16 mouse cellular contexts compared by ENCODE assay signal in genomic region chr4:95001043-95001775, GRCm38 (mm10). TPM values are rescaled to one million over a fixed set of nuclear protein-coding genes. Genes with fewer than 3 reads are reported as not detected.
DNase-seq lines count a peak whose midpoint lies in the region; ATAC-seq and TF ChIP-seq lines count a peak whose summit lies in the region.
"Had no signal": no experiment of that assay in that cellular context is flagged by ENCODE, and none has a peak within 500 bp of the region (broad histone marks: within the 10 kb centered on the region; RNA-seq: fewer than 3 reads in every experiment).

No protein-coding gene starts in this region.

- H3K79me2 ChIP-seq in CH12.LX (replicated peaks; ENCODE audit: control insufficient read depth, extremely low read depth, insufficient read depth, poor library complexity, severe bottlenecking): no peaks in the 10 kb centered on the region

- no peak for TF ChIP-seq EP300 in CH12.LX (IDR thresholded peaks at IDR 0.05; ENCODE audit: low read length)

- no peak overlapping the region for H3K27ac ChIP-seq in lung, embryonic 14.5 days (ENCODE audit: low read depth)
- no peak overlapping the region for H3K27ac ChIP-seq in CH12.LX (ENCODE audit: insufficient read depth, low read depth)
- H3K27ac ChIP-seq in embryonic fibroblast, embryonic 13.5 days (ENCODE audit: insufficient read depth, low read length): peak overlapping the region; percentile 32; the same call in 1 of the 2 replicates
- H3K27ac ChIP-seq: embryonic facial prominence, embryonic 15.5 days; hindbrain, embryonic 13.5 days; intestine, embryonic 15.5 days; stomach, postnatal 0 days had no signal

- H3K4me3 ChIP-seq in lung, embryonic 14.5 days (ENCODE audit: low read depth, low read length): no peak overlapping the region
- H3K4me3 ChIP-seq in CH12.LX (replicated peaks in 1 of 3; ENCODE audit: low read depth in 2 of 3, low read length in 2 of 3, poor library complexity in 1 of 3): no peak overlapping the region
- no peak overlapping the region for H3K4me3 ChIP-seq in embryonic fibroblast, embryonic 13.5 days (ENCODE audit: insufficient read depth, low read length)
- H3K4me3 ChIP-seq: embryonic facial prominence, embryonic 15.5 days; hindbrain, embryonic 13.5 days; intestine, embryonic 15.5 days had no signal

- dilution Hi-C loops in CH12.LX (cut with MboI; ENCODE audit: extremely low pct_ligation_motif_present, extremely low pct_unique_long_range_greater_than_20kb, low sequenced_read_pairs): no loop called here

- no peaks in the 10 kb centered on the region for H3K4me1 ChIP-seq in lung, embryonic 14.5 days (ENCODE audit: insufficient read depth)
- H3K4me1 ChIP-seq in CH12.LX (ENCODE audit: control insufficient read depth in 1 of 2, insufficient read depth in 2 of 2): peaks cover 5 to 32% of the 10 kb centered on the region in 2 experiments
- peaks cover 13% of the 10 kb centered on the region for H3K4me1 ChIP-seq in embryonic fibroblast, embryonic 13.5 days (ENCODE audit: control insufficient read depth, insufficient read depth, low read length)
- H3K4me1 ChIP-seq: embryonic facial prominence, embryonic 15.5 days; hindbrain, embryonic 13.5 days; intestine, embryonic 15.5 days had no signal

- in situ Hi-C loops in CH12.LX (cut with MboI; ENCODE audit: low pct_ligation_motif_present, low pct_unique_long_range_greater_than_20kb, low sequenced_read_pairs): loop anchor here (25.0 kb wide), 1 partner anchor 736 kb away; no protein-coding TSS in a partner anchor

- 50% methylated on average over 6 of the region's 6 CpGs for whole genome bisulfite sequencing in lung, embryonic 14.5 days

- H3K9me3 ChIP-seq in lung, embryonic 14.5 days (ENCODE audit: low read depth, low read length): no peaks in the 10 kb centered on the region
- peaks cover 6% of the 10 kb centered on the region for H3K9me3 ChIP-seq in CH12.LX (replicated peaks; ENCODE audit: low read length)
- H3K9me3 ChIP-seq: embryonic facial prominence, embryonic 15.5 days; hindbrain, embryonic 13.5 days; intestine, embryonic 15.5 days had no signal

- no peak for TF ChIP-seq POLR2A in CH12.LX (IDR thresholded peaks at IDR 0.05; ENCODE audit: low read depth, low read length)
- no peak for TF ChIP-seq POLR2A in embryonic fibroblast, embryonic 13.5 days (IDR thresholded peaks at IDR 0.05; ENCODE audit: low read depth, low read length)

- TF ChIP-seq RAD21 in CH12.LX (IDR thresholded peaks at IDR 0.05; ENCODE audit: low read depth, low read length): no peak

- peak; percentile 51 to 75 for DNase-seq in adrenal gland, adult (ENCODE audit: inconsistent age in 2 of 2, low spot score in 1 of 2)
- no peak for DNase-seq in adrenal gland, adult 18-20 months (ENCODE audit: low spot score in 2 of 2)
- DNase-seq in lung, embryonic 14.5 days: no peak
- no peak for DNase-seq in lung, postnatal 10 days
- no peak for DNase-seq in CH12.LX (ENCODE audit: extremely low read depth)
- no peak for DNase-seq in kidney, postnatal 4 days
- DNase-seq: cerebellum, postnatal 10 days; embryo, embryonic 11 days; gastrocnemius, postnatal 25 days; midbrain, embryonic 14.5 days had no signal

- H3K9ac ChIP-seq in lung, embryonic 14.5 days: no peak overlapping the region
- H3K9ac ChIP-seq in CH12.LX (ENCODE audit: insufficient read depth, low read depth): no peak overlapping the region
- H3K9ac ChIP-seq: embryonic facial prominence, embryonic 15.5 days; hindbrain, embryonic 13.5 days; intestine, embryonic 15.5 days had no signal

- TF ChIP-seq CTCF in lung, embryonic 14.5 days (IDR thresholded peaks at IDR 0.05; ENCODE audit: low read depth): no peak
- no peak for TF ChIP-seq CTCF in CH12.LX (conservative IDR thresholded peaks at IDR 0.05 in 1 of 2, IDR thresholded peaks at IDR 0.05 in 1 of 2; ENCODE audit: low read depth in 2 of 2, low read length in 2 of 2)
- TF ChIP-seq CTCF in embryonic fibroblast, embryonic 13.5 days (IDR thresholded peaks at IDR 0.05; ENCODE audit: borderline replicate concordance, insufficient read depth, low read length): no peak

- 0 out of 2 replicates have a peak, but pooled peaks have one; percentile 35 for ATAC-seq in lung, embryonic 14.5 days (ENCODE audit: insufficient read depth)
- no peak for ATAC-seq in inflammation-experienced regulatory T-cells, adult 6 months
- ATAC-seq: intestine, embryonic 15.5 days had no signal

- no peaks in the 10 kb centered on the region for H3K27me3 ChIP-seq in lung, embryonic 14.5 days (ENCODE audit: insufficient read depth, low read length)
- H3K27me3 ChIP-seq in CH12.LX (replicated peaks): no peaks in the 10 kb centered on the region
- H3K27me3 ChIP-seq: embryonic facial prominence, embryonic 15.5 days; intestine, embryonic 15.5 days had no signal

- H3K4me2 ChIP-seq in lung, embryonic 14.5 days: no peak overlapping the region
- H3K4me2 ChIP-seq in CH12.LX (ENCODE audit: insufficient read depth, low read depth, poor library complexity, severe bottlenecking): no peak overlapping the region
- H3K4me2 ChIP-seq: embryonic facial prominence, embryonic 15.5 days; hindbrain, embryonic 13.5 days; intestine, embryonic 15.5 days had no signal

- H3K36me3 ChIP-seq in lung, embryonic 14.5 days (ENCODE audit: insufficient read depth): no peaks in the 10 kb centered on the region
- H3K36me3 ChIP-seq in CH12.LX (replicated peaks in 1 of 2; ENCODE audit: control insufficient read depth in 1 of 2, insufficient read depth in 1 of 2, low read length in 1 of 2): no peaks in the 10 kb centered on the region
- H3K36me3 ChIP-seq: embryonic facial prominence, embryonic 15.5 days; hindbrain, embryonic 13.5 days; intestine, embryonic 15.5 days had no signal

TF ChIP-seq in CH12.LX, 34 proteins besides CTCF, POLR2A, EP300 and RAD21:
- TF ChIP-seq ETS1 (conservative IDR thresholded peaks at IDR 0.05; ENCODE audit: low read depth, low read length): 0 out of 2 replicates have a peak, but pooled peaks have one; percentile 16
- no peak for TF ChIP-seq JUN (IDR thresholded peaks at IDR 0.05; ENCODE audit: insufficient read depth, low read depth, low read length)
TF ChIP-seq in CH12.LX: peak in this region for 1.

RNA-seq across cellular contexts. Expression of gene Mysm1, which starts 22.3 kb away (rescaled TPM):
- total RNA-seq in adrenal gland, adult 18-20 months (2021): 10 to 100 TPM; 16.4 to 20.9 TPM
- 31.1 and 31.6 TPM in 2 replicates for polyA plus RNA-seq in lung, embryonic 14.5 days (2014; fragmentation: Nextera tagmentation; extraction: Ambion mirVana)
- total RNA-seq in CH12.LX (2012; rRNA removed) (13.7 and 14.2 TPM in 2 replicates), CH12.LX (2014; rRNA removed) (15.3 and 20.0 TPM in 2 replicates)
- polyA plus RNA-seq in CH12.LX (2012; ENCODE audit: insufficient read length, low read depth): 10.5 and 11.5 TPM in 2 replicates
- 31.5 and 41.3 TPM in 2 replicates for polyA plus RNA-seq in embryonic fibroblast, embryonic 13.5 days (2011; ENCODE audit: insufficient read length, low read depth, missing spikeins)
- 100 to 1,000 TPM in 1 of 3 experiments, 10 to 100 TPM in 2; 69.5 to 109 (median 97.4) TPM for polyA plus RNA-seq in inflammation-experienced regulatory T-cells, adult 6 months (2017; shearing (Covaris generic))

RNA-seq across cellular contexts. Expression of gene Jun, which starts 50.8 kb away (rescaled TPM):
- total RNA-seq in adrenal gland, adult 18-20 months (2021): 100 to 1,000 TPM; 160 to 307 TPM
- polyA plus RNA-seq in lung, embryonic 14.5 days (2014; fragmentation: Nextera tagmentation; extraction: Ambion mirVana): 67.1 and 71.5 TPM in 2 replicates
- total RNA-seq in CH12.LX (2012; rRNA removed) (14.4 and 15.0 TPM in 2 replicates), CH12.LX (2014; rRNA removed) (6.1 and 7.2 TPM in 2 replicates)
- polyA plus RNA-seq in CH12.LX (2012; ENCODE audit: insufficient read length, low read depth): 10.4 and 11.1 TPM in 2 replicates
- polyA plus RNA-seq in embryonic fibroblast, embryonic 13.5 days (2011; ENCODE audit: insufficient read length, low read depth, missing spikeins): 45.3 and 60.9 TPM in 2 replicates
- 10 to 100 TPM in 2 of 3 experiments, 1 to 10 TPM in 1; 7.3 to 33.5 (median 20.9) TPM for polyA plus RNA-seq in inflammation-experienced regulatory T-cells, adult 6 months (2017; shearing (Covaris generic))

Comparison
In these comparisons a context has a peak if more than half of its experiments do, and no peak if none do; other contexts are left out.
1. DNase-seq: peak in adrenal gland, adult (2 of 2); none in adrenal gland, adult 18-20 months (0 of 2), lung, embryonic 14.5 days (single experiment), lung, postnatal 10 days (single experiment), CH12.LX (single experiment) and kidney, postnatal 4 days (0 of 2).